Mouse (Mus musculus): ENCODE results near the gene Pard3.

The Pard3 gene

GRCm38 (mm10) chr8:127063551-127064360 lies at the start of gene Pard3:
Gene Pard3 (plus strand): TSS chr8:127063893.
- peak; percentile 79 for DNase-seq

DNA sequence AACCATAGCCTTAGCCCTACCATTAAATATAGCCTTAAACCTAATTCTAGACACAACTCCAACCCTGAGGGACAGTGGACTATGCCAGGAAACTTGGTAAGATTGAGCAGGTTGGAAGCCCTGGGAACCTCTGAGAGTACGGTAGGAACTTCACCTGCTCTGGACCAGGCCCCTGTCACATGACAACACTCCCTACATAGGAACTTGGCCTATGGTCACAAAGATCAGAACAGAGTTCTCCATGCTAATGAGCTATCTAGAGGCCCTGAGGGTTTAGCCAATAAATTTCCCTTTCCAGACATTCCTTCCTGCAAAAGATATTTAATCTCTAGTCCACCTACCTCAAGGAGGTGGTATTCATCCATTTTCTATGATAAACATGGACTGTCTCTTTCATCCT lies 41.9 kb upstream of the Pard3 start:
- DNase-seq: no peak

- DNase-seq: peak; percentile 23
These were observed 38.4 kb upstream of the Pard3 start for GRCm38 (mm10) chr8:127025256-127025717.

GRCm38 (mm10) chr8:127025775-127026174 lies 37.9 kb upstream of the Pard3 start:
- no peak for DNase-seq

GRCm38 (mm10) chr8:127031476-127031875 lies 32.2 kb upstream of the Pard3 start:
- DNase-seq: no peak

DNA sequence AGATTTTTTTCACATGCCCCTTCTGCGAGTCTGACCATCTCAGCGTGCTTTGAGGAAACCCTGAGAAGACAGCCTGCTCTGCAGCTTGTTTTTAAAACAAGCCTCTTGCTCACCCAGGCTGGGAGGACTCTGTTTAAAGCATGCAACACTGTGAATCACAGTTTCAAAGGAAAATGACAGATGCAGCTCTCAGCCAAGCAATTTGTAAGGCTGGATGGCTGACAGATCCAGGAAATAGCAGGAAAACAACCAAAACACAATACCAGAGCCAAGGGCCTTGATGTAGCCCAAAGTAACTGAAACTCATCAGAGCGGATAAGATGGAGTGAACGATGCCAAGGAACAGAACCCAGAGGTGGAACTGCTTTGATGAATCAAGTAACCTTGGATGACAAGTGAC lies 24.8 kb upstream of the Pard3 start:
- DNase-seq: peak; percentile 1

GRCm38 (mm10) chr8:127049996-127050395 lies 13.7 kb upstream of the Pard3 start:
- DNase-seq: no peak

- no peak for DNase-seq
These were observed 11.6 kb upstream of the Pard3 start for GRCm38 (mm10) chr8:127052132-127052531.

DNA sequence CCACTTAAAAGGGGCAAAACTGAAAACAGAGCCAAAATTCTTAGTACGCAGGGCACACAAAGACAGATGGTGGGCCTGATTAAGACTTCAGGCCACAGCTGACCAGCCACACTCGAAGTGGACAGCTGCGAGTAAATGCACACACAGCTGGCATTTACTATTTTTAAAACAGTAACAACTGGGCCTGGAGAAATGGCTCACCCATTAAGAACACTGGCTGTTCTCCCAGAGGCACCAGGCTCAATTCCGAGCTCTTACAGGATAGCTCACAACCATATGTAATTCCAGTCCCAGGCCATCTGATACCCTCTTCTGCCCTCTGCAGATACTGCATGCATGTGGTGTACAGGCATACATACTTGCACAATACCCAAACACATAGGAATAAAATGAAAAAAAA lies 8.6 kb upstream of the Pard3 start:
- DNase-seq: no peak

DNA sequence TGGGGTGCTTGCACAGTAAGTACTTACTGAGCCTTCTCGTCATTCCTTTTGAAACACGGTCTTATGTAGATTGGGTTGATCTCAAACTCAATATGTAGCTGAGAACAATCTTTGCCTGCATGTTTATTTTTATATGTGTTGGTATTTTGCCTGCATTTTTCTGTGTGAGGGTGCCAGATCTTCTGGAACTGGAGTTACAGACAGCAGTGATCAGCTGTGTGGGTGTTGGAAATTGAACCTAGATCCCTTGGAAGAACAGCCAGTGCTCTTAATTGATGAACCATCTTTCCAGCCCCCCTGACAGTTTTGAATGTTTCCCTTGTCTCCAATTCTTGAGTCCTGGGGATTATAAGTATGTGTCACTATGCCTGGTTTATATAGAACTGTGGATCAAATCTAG lies 4.9 kb upstream of the Pard3 start:
- DNase-seq: no peak

DNA sequence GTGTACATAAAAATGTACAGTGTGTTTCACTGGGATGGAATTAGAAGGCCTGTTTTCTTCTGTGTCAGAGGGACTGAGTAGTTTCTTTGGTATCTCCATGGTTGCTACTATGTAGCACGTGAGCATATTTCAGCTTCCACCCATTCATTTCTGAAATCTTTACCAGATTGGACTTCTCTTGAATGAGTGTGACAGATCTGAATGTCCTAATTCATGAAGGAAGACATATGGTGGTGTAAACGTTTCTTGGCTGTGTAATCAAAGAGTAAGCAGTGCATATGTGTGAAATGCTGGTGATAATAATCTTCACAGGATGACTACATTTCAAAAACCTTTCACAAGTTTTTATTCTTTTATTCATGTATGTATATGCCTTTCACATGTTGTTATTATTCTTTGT lies 3.9 kb upstream of the Pard3 start:
- DNase-seq: no peak

- DNase-seq: peak; percentile 57
These were observed 844 bp downstream of the Pard3 start for GRCm38 (mm10) chr8:127064361-127065112.

GRCm38 (mm10) chr8:127065113-127065473 lies 1.4 kb downstream of the Pard3 start:
- DNase-seq: no peak

DNA sequence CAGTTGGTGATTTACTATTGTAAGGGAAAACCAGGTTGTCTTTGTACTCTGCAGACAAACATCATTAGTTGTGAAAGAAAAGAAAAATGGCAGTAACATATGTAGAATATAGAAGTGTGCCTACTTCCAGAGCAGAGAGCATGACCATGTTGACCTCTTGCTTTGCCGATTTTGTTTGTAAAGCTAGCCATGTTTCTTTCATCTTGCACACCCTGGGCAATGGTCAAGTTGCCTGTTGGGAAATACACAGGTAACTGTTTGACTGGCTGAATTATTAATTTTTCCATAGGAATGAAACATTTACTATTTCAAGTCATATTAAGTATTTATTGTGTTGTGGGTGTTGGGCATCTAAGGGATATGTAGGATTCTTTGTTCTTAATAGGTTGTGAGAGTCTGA lies 2.1 kb downstream of the Pard3 start:
- DNase-seq: no peak

- no peak for DNase-seq
These were observed 2.8 kb downstream of the Pard3 start for GRCm38 (mm10) chr8:127066501-127066900.

- DNase-seq: peak; percentile 54
These were observed 5.0 kb downstream of the Pard3 start for GRCm38 (mm10) chr8:127068719-127069118.

DNA sequence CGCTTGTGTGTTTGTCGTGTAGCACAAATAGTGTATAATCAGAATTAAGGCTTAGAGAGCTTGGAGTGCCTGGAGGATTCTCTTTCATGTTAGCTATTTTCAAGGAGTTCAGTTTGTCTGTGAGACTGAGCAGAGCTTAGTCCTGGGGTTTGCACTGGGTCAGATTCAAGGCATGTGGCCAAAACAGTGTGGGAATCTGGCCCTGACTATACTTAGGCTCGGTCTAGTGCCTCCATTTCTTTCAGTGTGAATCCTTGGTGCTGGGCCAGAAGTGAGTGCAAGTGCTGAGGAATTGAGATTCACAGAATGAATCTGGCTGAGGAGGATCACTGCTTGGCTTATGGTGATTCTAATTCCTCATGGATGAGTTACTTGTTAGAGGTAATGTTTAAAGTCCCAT lies 6.5 kb downstream of the Pard3 start:
- no peak for DNase-seq

DNA sequence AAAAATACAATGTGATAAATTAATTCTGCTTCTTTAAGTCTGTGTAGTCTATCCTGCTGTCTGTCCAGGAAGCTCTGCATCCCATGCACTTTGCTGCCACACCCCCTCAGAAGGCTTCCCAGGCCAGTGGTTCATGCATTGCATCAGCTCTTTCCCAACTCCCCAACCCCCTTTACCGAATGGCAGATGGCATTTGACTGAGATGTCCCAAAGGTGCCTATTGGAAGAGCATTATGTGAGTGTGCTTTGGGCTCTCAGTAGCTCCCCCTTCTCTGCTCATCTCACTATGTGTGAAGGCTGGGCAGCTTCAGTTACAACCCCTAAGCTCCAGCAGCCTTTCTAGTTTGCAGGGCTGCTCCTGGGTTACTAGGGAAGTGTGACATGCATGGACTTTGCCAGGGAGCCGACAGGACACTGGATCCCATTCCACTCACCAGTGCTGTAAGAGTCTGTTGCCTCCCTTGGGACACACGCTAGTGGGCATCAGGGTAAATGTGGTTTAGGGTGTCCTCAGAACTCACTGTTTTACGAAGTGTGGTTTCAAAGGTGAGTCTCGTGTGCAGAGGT lies 9.4 kb downstream of the Pard3 start:
- DNase-seq: no peak

GRCm38 (mm10) chr8:127076511-127076910 lies 12.8 kb downstream of the Pard3 start:
- DNase-seq: peak; percentile 68

DNA sequence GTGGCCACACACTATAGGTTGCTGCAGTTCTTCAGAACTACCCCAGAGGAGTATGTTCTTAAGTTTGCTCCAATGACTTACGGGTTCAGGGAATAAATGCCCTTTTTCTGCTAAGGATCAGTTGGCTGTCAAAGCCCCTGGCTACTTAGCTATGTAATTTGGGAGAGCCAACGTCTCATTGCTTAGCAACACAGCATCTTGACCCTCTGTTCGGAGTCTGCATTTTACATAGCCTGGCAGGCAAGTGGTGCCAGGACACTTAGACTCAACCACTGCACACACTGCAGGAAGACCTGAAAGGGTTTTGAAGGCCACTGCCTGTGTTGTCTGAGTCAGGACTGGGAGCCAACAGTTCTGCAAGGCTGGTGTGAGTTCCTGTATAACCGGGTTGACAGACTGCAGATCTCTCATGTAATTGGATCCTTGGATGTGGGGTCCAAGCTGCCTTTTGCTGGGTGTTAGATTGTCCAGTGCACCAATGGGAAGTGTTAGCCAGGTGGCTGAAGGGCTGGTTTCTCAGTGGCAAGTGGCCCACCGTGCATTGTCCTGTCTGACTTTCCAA lies 15.6 kb downstream of the Pard3 start:
- no peak for DNase-seq

DNA sequence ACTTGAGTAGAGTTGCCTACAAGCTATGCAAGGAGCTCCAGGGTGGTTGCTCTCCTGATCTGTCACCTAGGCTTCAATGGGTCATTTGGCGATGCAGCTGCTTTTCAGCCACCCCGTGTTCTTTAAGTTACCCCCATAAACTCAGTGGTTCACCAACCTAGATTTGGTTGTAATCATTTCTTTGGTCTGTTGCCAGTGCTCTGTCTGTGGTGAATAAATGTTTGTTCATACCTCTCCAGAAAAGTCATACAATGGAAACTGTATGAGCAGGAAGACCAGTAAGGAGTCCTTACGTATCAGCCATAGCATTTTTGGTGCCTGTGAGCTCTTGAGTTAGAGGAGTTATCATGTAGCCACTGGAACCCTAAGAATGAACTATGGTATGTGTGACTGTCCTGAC lies 17.6 kb downstream of the Pard3 start:
- no peak for DNase-seq

GRCm38 (mm10) chr8:127082486-127082885 lies 18.8 kb downstream of the Pard3 start:
- no peak for DNase-seq

GRCm38 (mm10) chr8:127084565-127084964 lies 20.9 kb downstream of the Pard3 start:
- peak; percentile 63 for DNase-seq

DNA sequence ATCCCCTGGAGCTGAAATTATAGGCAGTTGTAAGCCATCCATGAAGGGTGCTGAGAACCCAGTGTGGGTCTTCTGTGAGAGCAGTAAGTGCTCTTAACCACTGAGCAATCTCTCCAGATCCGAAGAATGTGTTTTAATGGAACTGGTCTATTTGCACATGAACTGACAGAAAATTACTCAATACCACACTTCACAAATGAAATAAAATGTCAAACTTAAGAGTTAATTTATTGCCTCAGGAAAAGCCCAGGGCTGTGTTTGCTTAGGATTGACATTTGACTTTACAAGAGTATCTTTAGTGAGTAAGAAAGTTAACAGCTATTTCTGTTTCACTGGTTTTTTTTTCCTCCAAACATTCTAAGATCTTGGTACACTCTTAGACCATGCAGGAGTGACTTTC lies 23.7 kb downstream of the Pard3 start:
- DNase-seq: peak; percentile 36

All from lung, postnatal 36 days (tissue).